Mouse (Mus musculus) CH12.LX (cell line): ENCODE data around the gene Tnfsf9.

Source experiments
- CTCF ChIP-seq, 2 experiments: IDR thresholded peaks in 1 of 2; conservative IDR thresholded peaks in 1 of 2; 2 replicates each; pipeline ENCODE4 v1.5.1; 2011 to 2012; ENCODE audit warnings: low read depth in 2 of 2, low read length in 2 of 2, improper control_type of control experiment in 1 of 2, inconsistent platforms in 1 of 2, mild to moderate bottlenecking in 1 of 2, moderate library complexity in 1 of 2
- EP300 ChIP-seq: IDR thresholded peaks from 2 replicates; pipeline ENCODE4 v1.6.1; 2011; ENCODE audit warnings: low read length, improper control_type of control experiment
- ETS1 ChIP-seq: conservative IDR thresholded peaks from 2 replicates; pipeline ENCODE4 v1.6.1; 2012; ENCODE audit warnings: low read depth, mild to moderate bottlenecking, inconsistent platforms, low read length, improper control_type of control experiment, moderate library complexity
- IRF4 ChIP-seq: IDR thresholded peaks from 2 replicates; pipeline ENCODE4 v1.6.1; 2014; ENCODE audit warnings: low read depth, mild to moderate bottlenecking, inconsistent platforms, low read length, improper control_type of control experiment
- SMC3 ChIP-seq: IDR thresholded peaks from 2 replicates; pipeline ENCODE4 v1.6.1; 2011; ENCODE audit warnings: low read depth, low read length, improper control_type of control experiment

- TF ChIP-seq ETS1 (no peak), CTCF (conservative IDR thresholded peaks at IDR 0.05 in 1 of 2, IDR thresholded peaks at IDR 0.05 in 1 of 2; ENCODE audit: low read depth in 2 of 2, low read length in 2 of 2) (peak; percentile 64 to 93), IRF4 (0 out of 2 replicates have a peak, but pooled peaks have one; percentile 31), SMC3 (peak; percentile 99), EP300 (no peak)
Measured at GRCm38 (mm10) chr17:57096623-57096920, 8.6 kb upstream of the Tnfsf9 start.
